Mouse (Mus musculus): Measurements from ENCODE around the gene Fosl2.
"Not testable (repeated sequence)": the region's sequence is repeated elsewhere in the genome, so short reads cannot be mapped to it uniquely, and the experiment has no call there.

Gene Fosl2

GRCm38 (mm10) chr5:32134051-32134732 is 1.4 kb upstream of the Fosl2 start:
- peak; percentile 65 to 68 for DNase-seq

GRCm38 (mm10) chr5:32134903-32135335 is 682 bp upstream of the Fosl2 start:
- DNase-seq, result peak; percentile 79 to 83

- peak; percentile 86 to 87 for DNase-seq
These were observed 781 bp downstream of the Fosl2 start for GRCm38 (mm10) chr5:32136301-32136863.

- DNase-seq, result peak; percentile 53 to 63
These were observed 1.5 kb downstream of the Fosl2 start for GRCm38 (mm10) chr5:32137106-32137522.

- peak; percentile 58 to 75 for DNase-seq
These were observed 3.0 kb downstream of the Fosl2 start for GRCm38 (mm10) chr5:32138446-32139195.

GRCm38 (mm10) chr5:32139516-32140037 is 4.0 kb downstream of the Fosl2 start:
- DNase-seq, result peak; percentile 72 to 80

- DNase-seq, result no peak
These were observed 6.3 kb downstream of the Fosl2 start for GRCm38 (mm10) chr5:32141899-32142298.

GRCm38 (mm10) chr5:32143433-32143970 is 7.9 kb downstream of the Fosl2 start:
- peak in 1 of 2 experiments; percentile 38 for DNase-seq

GRCm38 (mm10) chr5:32146281-32146680 is 10.7 kb downstream of the Fosl2 start:
- no peak for DNase-seq

GRCm38 (mm10) chr5:32148593-32148992 is 13.0 kb downstream of the Fosl2 start:
- DNase-seq, result no peak

GRCm38 (mm10) chr5:32151244-32151643 is 15.6 kb downstream of the Fosl2 start:
- DNase-seq, result no peak

GRCm38 (mm10) chr5:32152725-32153417 is 17.3 kb downstream of the Fosl2 start:
- no peak for DNase-seq

- no peak for DNase-seq
These were observed 17.8 kb downstream of the Fosl2 start for GRCm38 (mm10) chr5:32153418-32153740.

GRCm38 (mm10) chr5:32153791-32154490 is 18.3 kb downstream of the Fosl2 start:
- no peak for DNase-seq

- no peak for DNase-seq
These were observed 19.5 kb downstream of the Fosl2 start for GRCm38 (mm10) chr5:32154931-32155688.

GRCm38 (mm10) chr5:32155927-32156326 is 20.3 kb downstream of the Fosl2 start:
- DNase-seq, result no peak

GRCm38 (mm10) chr5:32163478-32164043 is 28.0 kb downstream of the Fosl2 start:
- DNase-seq, result no peak

GRCm38 (mm10) chr5:32172188-32172587 is 36.6 kb downstream of the Fosl2 start:
- DNase-seq, result no peak

GRCm38 (mm10) chr5:32176800-32177199 is 41.2 kb downstream of the Fosl2 start:
- no peak for DNase-seq

GRCm38 (mm10) chr5:32177737-32178136 is 42.1 kb downstream of the Fosl2 start:
- no peak for DNase-seq

GRCm38 (mm10) chr5:32178720-32179119 is 43.1 kb downstream of the Fosl2 start:
- DNase-seq, result not testable (repeated sequence)

All from lung, adult 18-20 months (tissue).